Mouse (Mus musculus) testis, adult 2 months (tissue): Measurements from ENCODE around the gene Plxdc1. TPM values are rescaled to one million over a fixed set of nuclear protein-coding genes. Genes with fewer than 3 reads are reported as not detected.

Experiments
- H3K27ac ChIP-seq: fragments of 200-500 bp; 2 replicates; pipeline ENCODE4 v1.5.1; 2012; ENCODE audit warnings: low read depth, low read length; ENCODE audit not compliant: control insufficient read depth, insufficient read depth
- H3K27me3 ChIP-seq: fragments of 200-500 bp; 2 replicates; pipeline ENCODE4 v1.6.1; 2012; ENCODE audit warnings: mild to moderate bottlenecking, low read length, moderate library complexity; ENCODE audit not compliant: control insufficient read depth, insufficient read depth
- H3K36me3 ChIP-seq: fragments of 200-500 bp; 2 replicates; pipeline ENCODE4 v1.6.1; 2012; ENCODE audit warnings: mild to moderate bottlenecking, low read length; ENCODE audit not compliant: control insufficient read depth, insufficient read depth
- H3K4me1 ChIP-seq: fragments of 200-500 bp; 2 replicates; pipeline ENCODE4 v1.6.1; 2012; ENCODE audit warnings: low read length; ENCODE audit not compliant: control insufficient read depth, insufficient read depth
- H3K4me3 ChIP-seq: fragments of 200-500 bp; 2 replicates; pipeline ENCODE4 v1.5.1; 2012; ENCODE audit warnings: low read depth, mild to moderate bottlenecking, low read length, moderate library complexity, mixed read lengths; ENCODE audit not compliant: control insufficient read depth
- CTCF ChIP-seq: fragments of 200-500 bp; IDR thresholded peaks from 2 replicates; pipeline ENCODE4 v1.5.1; 2012; ENCODE audit warnings: low read depth, mild to moderate bottlenecking, inconsistent platforms, low read length, moderate library complexity; ENCODE audit not compliant: control insufficient read depth, insufficient read depth, insufficient replicate concordance
- POLR2A ChIP-seq: fragments of 200-500 bp; IDR thresholded peaks from 2 replicates; pipeline ENCODE4 v1.6.1; 2012; ENCODE audit warnings: low read depth, mild to moderate bottlenecking, inconsistent platforms, low read length, moderate library complexity; ENCODE audit not compliant: control insufficient read depth
- polyA plus RNA-seq: library from polyadenylated mRNA; depleted of rRNA; stranded (reverse); fragments of >200 nt; gene quantifications from 2 replicates; pipeline ENCODE4 v1.2.3, GENCODE M21; 2012; rRNA removed

The Plxdc1 gene
- polyA plus RNA-seq, 1 experiment, result 64.4 TPM

GRCm38 (mm10) chr11:97874396-97874795 is 111.8 kb downstream of the Plxdc1 start:
- Histone ChIP-seq H3K4me3 (no peak overlapping the region), H3K27me3 (no peaks in the 10 kb centered on the region), H3K36me3 (no peaks in the 10 kb centered on the region), H3K4me1 (no peaks in the 10 kb centered on the region), H3K27ac (no peak overlapping the region)
- no peak for TF ChIP-seq CTCF
- no peak for TF ChIP-seq POLR2A

Other genes starting within 250 kb of the Plxdc1 start
- gene Pip4k2b, start 241.7 kb downstream of the Plxdc1 start, polyA plus RNA-seq, result 2.5 TPM in 2 replicates
- 5.6 and 6.3 TPM in 2 replicates for gene Cwc25, start 219.9 kb downstream of the Plxdc1 start, polyA plus RNA-seq
- 174 and 181 TPM in 2 replicates for gene 1700001P01Rik, start 210.5 kb downstream of the Plxdc1 start, polyA plus RNA-seq
- gene Rpl23, start 204.0 kb downstream of the Plxdc1 start, polyA plus RNA-seq, result 120 and 126 TPM in 2 replicates
- gene Lasp1, start 187.4 kb downstream of the Plxdc1 start, polyA plus RNA-seq, result 21.4 and 23.1 TPM in 2 replicates
- gene B230217C12Rik, start 145.7 kb downstream of the Plxdc1 start, polyA plus RNA-seq, result 2.7 and 3.5 TPM in 2 replicates
- 19.8 and 25.8 TPM in 2 replicates for gene Fbxo47, start 102.3 kb downstream of the Plxdc1 start, polyA plus RNA-seq
- gene Arl5c, start 9.7 kb upstream of the Plxdc1 start, polyA plus RNA-seq, result 0.20 and 0.44 TPM in 2 replicates
- 76.7 and 79.4 TPM in 2 replicates for gene Cacnb1, start 36.6 kb upstream of the Plxdc1 start, polyA plus RNA-seq
- 236 and 267 TPM in 2 replicates for gene Rpl19, start 40.3 kb upstream of the Plxdc1 start, polyA plus RNA-seq
- gene Stac2, start 67.0 kb upstream of the Plxdc1 start, polyA plus RNA-seq, result 7.3 and 7.6 TPM in 2 replicates
- 8.0 and 8.2 TPM in 2 replicates for gene Fbxl20, start 164.0 kb upstream of the Plxdc1 start, polyA plus RNA-seq
- gene Med1, start 206.8 kb upstream of the Plxdc1 start, polyA plus RNA-seq, result 41.1 and 53.7 TPM in 2 replicates
- 15.7 and 17.6 TPM in 2 replicates for gene Cdk12, start 216.6 kb upstream of the Plxdc1 start, polyA plus RNA-seq